Mouse (Mus musculus) retina, embryonic 14.5 days (tissue): ENCODE measurements around the gene Orc3.
"Not testable (repeated sequence)": the region's sequence is repeated elsewhere in the genome, so short reads cannot be mapped to it uniquely, and the experiment has no call there.

Experiments
- DNase-seq: peaks from one replicate; pipeline ENCODE4 v3.0.0-alpha.2; 2015; ENCODE audit warnings: low spot score

Orc3 gene

GRCm38 (mm10) chr4:34582476-34582875 is 32.3 kb downstream of the Orc3 start:
- DNase-seq: no peak

- DNase-seq: no peak
Observed at GRCm38 (mm10) chr4:34581990-34582389, 32.8 kb downstream of the Orc3 start.

GRCm38 (mm10) chr4:34581489-34581888 is 33.3 kb downstream of the Orc3 start:
- DNase-seq: not testable (repeated sequence)

GRCm38 (mm10) chr4:34579215-34579614 is 35.5 kb downstream of the Orc3 start:
- DNase-seq: no peak

- DNase-seq: peak; percentile 40
Observed at GRCm38 (mm10) chr4:34577028-34577427, 37.7 kb downstream of the Orc3 start.

GRCm38 (mm10) chr4:34572876-34573275 is 41.9 kb downstream of the Orc3 start:
- DNase-seq: no peak

- DNase-seq: no peak
Observed at GRCm38 (mm10) chr4:34566226-34566625, 48.5 kb downstream of the Orc3 start.

- peak; percentile 57 for DNase-seq
Observed at GRCm38 (mm10) chr4:34560971-34561370, 53.8 kb downstream of the Orc3 start.

GRCm38 (mm10) chr4:34556183-34556582 is 58.6 kb downstream of the Orc3 start:
- no peak for DNase-seq

- no peak for DNase-seq
Observed at GRCm38 (mm10) chr4:34555604-34556003, 59.1 kb downstream of the Orc3 start.

GRCm38 (mm10) chr4:34554596-34554995 is 60.1 kb downstream of the Orc3 start:
- DNase-seq: no peak

GRCm38 (mm10) chr4:34551966-34552365 is 62.8 kb downstream of the Orc3 start:
- DNase-seq: no peak

- DNase-seq: peak; percentile 74
Observed at GRCm38 (mm10) chr4:34551098-34551809, 63.5 kb downstream of the Orc3 start.

- no peak for DNase-seq
Observed at GRCm38 (mm10) chr4:34550748-34551097, 64.0 kb downstream of the Orc3 start, which contains the start of gene Akirin2. TSS of gene Akirin2 (plus strand) at chr4:34550937.

GRCm38 (mm10) chr4:34549981-34550747 is 64.6 kb downstream of the Orc3 start:
- peak; percentile 96 for DNase-seq

GRCm38 (mm10) chr4:34529941-34530340 is 84.8 kb downstream of the Orc3 start:
- no peak for DNase-seq

GRCm38 (mm10) chr4:34529379-34529778 is 85.4 kb downstream of the Orc3 start:
- no peak for DNase-seq

- no peak for DNase-seq
Observed at GRCm38 (mm10) chr4:34528430-34529100, 86.2 kb downstream of the Orc3 start.

GRCm38 (mm10) chr4:34526771-34527170 is 88.0 kb downstream of the Orc3 start:
- DNase-seq: no peak

- no peak for DNase-seq
Observed at GRCm38 (mm10) chr4:34523586-34523985, 91.2 kb downstream of the Orc3 start.

- DNase-seq: no peak
Observed at GRCm38 (mm10) chr4:34522846-34523245, 91.9 kb downstream of the Orc3 start.
